Mouse (Mus musculus) v-Abl transformed pro-B cells (cell line): ENCODE results near the gene Nup214.

Experiments used
- in situ Hi-C, 2 experiments: fragments of 400-800 bp; cut with MboI; formaldehyde crosslinking; loops; one replicate each; pipeline ENCODE4 v1.15.1; 2025; ENCODE audit not compliant: unreplicated experiment in 2 of 2

The Nup214 gene

DNA sequence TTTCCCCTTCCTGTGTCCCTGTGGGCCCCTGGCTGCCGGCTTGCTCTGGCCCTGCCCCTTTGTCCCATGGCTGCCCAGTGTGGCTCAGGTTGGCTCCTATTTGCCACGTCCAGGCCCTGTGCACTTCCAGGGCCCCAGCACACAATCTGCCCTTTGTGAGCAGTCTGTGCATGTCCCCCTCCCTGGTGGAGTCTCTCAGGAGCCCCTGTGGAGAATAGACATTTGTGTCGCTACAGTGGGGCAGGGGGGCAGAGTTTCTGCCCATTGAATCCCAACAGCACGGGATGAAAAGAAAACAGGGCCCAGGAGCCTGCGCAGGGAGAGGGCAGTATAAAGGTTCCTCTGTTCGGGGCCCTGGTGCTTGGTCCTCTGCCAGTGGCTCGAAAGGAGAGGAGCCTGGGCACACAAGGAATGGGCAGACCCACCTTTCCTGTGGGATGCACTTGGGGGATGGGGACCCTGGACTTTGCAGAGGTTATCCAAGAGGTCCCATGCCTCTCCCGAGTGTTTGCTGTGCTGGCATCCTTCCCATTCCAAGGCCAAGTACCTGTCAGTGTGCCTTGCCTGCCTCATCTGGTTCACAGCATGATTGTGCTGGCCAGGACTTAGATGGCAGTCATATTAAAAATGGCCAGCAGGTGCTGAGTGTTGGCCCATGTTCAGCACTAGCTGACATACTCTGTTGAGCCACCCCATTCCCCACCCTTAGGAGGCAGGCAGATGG is 11.6 kb upstream of the Nup214 start:
- in situ Hi-C loops, result no loop called here

GRCm38 (mm10) chr2:31963491-31963890 is 10.7 kb upstream of the Nup214 start:
- in situ Hi-C loops, result no loop called here

DNA sequence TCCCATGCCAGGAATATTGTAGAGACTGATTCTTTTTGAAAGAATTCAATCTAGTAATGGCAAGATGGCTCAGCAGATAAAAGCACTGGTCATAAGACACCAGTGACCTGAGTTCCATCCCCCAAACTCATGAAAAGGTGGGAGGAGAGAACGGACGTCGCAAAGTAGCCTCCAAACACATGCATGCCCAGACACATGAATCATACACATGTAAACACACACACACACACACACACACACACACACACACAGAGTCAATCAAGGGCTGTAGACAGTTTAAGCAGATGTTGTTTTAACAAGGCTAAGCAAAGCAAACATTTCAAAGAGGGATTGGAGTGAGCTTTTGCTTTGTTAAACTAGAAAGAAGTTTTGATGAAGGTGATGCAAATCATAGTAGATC is 10.0 kb upstream of the Nup214 start:
- in situ Hi-C loops, result no loop called here

GRCm38 (mm10) chr2:31965110-31965509 is 9.1 kb upstream of the Nup214 start:
- in situ Hi-C loops, result loop anchor here (5.0 kb wide), 1 partner anchor 167 kb away; no protein-coding TSS in a partner anchor

- in situ Hi-C loops, result loop anchor here (5.0 kb wide), 1 partner anchor 166 kb away; no protein-coding TSS in a partner anchor
These were observed 7.4 kb upstream of the Nup214 start for GRCm38 (mm10) chr2:31966801-31967200.

DNA sequence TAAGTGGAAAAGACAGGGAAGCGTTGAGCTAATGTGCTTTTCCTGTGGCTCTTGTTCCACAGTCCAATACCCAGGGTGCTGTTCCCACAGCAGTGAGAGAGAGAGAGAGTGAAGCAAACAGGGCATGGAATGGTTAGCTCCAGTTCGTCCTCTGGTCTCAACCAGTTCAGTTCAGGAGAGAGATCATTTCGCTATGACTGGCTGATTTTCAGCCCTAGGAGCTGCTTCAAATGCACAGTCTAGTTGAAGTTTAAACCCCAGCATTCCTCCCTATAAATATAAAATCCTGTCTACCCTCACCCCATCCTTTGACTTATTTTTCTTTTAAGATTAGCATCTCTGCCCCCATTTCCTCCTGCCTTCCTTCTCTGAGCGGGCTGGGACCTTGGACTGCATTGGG is 1.6 kb upstream of the Nup214 start:
- in situ Hi-C loops, result loop anchor here in 1 of 2 experiments (5.0 kb wide), 1 partner anchor 310 kb away; no protein-coding TSS in a partner anchor

DNA sequence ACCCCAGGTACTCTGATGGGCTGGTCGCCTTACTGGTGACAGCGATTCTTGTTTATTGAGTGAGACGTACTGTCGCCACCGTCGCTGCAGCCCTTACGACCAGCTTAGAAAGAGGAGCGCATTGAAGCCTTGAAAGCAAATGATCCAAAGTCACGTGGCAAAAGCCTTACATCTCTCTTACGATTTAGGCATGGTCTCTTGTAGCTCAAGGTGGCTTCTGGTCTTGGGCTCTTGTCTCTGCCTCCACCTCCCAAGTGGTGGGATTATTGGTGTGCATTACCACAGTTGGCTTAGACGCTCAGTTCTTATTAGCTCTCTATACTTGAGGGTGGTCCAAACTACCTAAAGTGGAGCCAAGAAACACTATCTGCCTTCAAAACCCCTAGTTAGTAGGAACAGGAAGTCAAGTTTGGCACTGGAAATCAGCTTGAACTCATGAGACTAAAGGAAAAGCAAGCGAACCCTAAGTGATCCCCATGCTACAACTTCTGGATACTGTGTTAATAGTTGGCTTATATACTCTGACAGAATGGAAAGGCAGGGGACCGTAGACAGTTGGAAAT is 654 bp downstream of the Nup214 start:
- in situ Hi-C loops, result loop anchor here (5.0 to 25.0 kb wide), 2 partner anchors 307 to 1963 kb away; no protein-coding TSS in a partner anchor

DNA sequence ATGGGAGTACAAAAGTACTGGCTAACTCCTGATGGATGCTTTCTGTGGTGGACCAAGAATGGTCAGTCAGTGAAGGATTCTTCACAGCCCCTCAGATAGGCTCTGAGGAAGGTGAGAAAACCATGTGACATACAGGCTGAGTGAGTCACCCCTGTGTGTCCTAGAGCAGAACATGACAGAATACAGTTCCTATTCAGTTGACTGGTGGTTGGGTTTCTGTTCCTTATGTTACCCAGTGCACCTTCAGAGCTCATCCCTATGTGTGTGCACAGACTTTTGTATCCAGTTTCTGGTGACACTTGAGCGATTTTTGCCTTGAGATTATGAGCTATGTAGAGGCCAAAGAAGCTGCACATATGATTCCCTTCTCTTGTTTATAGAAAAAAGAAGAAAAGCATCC is 13.5 kb downstream of the Nup214 start:
- in situ Hi-C loops, result loop anchor here in 1 of 2 experiments (25.0 kb wide), 1 partner anchor 1975 kb away; no protein-coding TSS in a partner anchor

- in situ Hi-C loops, result loop anchor here in 1 of 2 experiments (25.0 kb wide), 1 partner anchor 1979 kb away; no protein-coding TSS in a partner anchor
These were observed 16.7 kb downstream of the Nup214 start for GRCm38 (mm10) chr2:31990961-31991360.

GRCm38 (mm10) chr2:31994896-31995295 is 20.7 kb downstream of the Nup214 start:
- in situ Hi-C loops, result loop anchor here in 1 of 2 experiments (25.0 kb wide), 1 partner anchor 1983 kb away; no protein-coding TSS in a partner anchor

- in situ Hi-C loops, result loop anchor here in 1 of 2 experiments (25.0 kb wide), 1 partner anchor 1984 kb away; no protein-coding TSS in a partner anchor
These were observed 21.8 kb downstream of the Nup214 start for GRCm38 (mm10) chr2:31996060-31996459.

- in situ Hi-C loops, result loop anchor here in 1 of 2 experiments (25.0 kb wide), 1 partner anchor 1985 kb away; no protein-coding TSS in a partner anchor
These were observed 23.3 kb downstream of the Nup214 start for GRCm38 (mm10) chr2:31997539-31997938.

GRCm38 (mm10) chr2:31998443-31998842 is 24.2 kb downstream of the Nup214 start:
- in situ Hi-C loops, result loop anchor here in 1 of 2 experiments (25.0 kb wide), 1 partner anchor 1986 kb away; no protein-coding TSS in a partner anchor

DNA sequence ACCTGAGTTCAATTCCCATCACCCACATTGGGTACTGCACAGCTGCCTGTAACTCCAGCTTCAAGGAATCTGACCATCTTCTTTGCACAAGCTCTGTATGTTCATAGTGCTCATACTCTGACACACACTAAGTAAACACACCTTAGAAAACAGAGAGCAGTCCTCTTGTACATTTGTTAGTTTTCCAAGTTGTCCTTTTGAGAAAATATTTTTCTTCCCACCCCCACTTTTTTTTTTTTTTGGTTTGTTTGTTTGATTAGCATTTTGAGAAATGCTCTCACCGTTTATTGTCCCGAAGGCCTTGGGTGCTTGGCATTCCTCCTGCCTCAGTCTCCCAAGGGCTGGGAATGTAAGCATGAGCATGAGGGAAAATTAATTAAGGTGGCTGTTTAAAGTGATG is 34.1 kb downstream of the Nup214 start:
- in situ Hi-C loops, result no loop called here

- in situ Hi-C loops, result no loop called here
These were observed 34.5 kb downstream of the Nup214 start for GRCm38 (mm10) chr2:32008716-32009115.

GRCm38 (mm10) chr2:32019704-32020103 is 45.5 kb downstream of the Nup214 start:
- in situ Hi-C loops, result loop anchor here in 1 of 2 experiments (5.0 kb wide), 1 partner anchor 113 kb away; no protein-coding TSS in a partner anchor

GRCm38 (mm10) chr2:32020229-32020628 is 46.0 kb downstream of the Nup214 start:
- in situ Hi-C loops, result no loop called here

GRCm38 (mm10) chr2:32024372-32024771 is 50.1 kb downstream of the Nup214 start:
- in situ Hi-C loops, result no loop called here

GRCm38 (mm10) chr2:32029636-32030035 is 55.4 kb downstream of the Nup214 start:
- in situ Hi-C loops, result no loop called here

- in situ Hi-C loops, result no loop called here
These were observed 59.2 kb downstream of the Nup214 start for GRCm38 (mm10) chr2:32033436-32033835.

DNA sequence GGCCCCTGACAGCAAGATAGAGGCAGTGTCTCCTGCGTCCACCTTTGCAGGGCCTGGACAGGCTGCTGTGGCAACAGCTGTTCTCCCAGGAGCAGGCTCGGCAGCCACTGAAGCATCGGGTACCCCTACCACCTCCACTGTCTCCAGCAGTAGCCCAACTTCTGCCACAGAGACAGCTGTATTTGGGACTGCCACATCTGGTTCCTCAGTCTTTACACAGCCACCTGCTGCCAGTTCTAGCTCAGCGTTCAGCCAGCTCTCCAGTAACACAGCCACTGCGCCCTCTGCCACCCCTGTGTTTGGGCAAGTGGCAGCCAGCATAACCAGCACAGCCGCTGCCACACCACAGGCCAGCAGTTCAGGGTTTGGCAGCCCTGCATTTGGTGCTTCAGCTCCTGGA is 60.0 kb downstream of the Nup214 start:
- in situ Hi-C loops, result no loop called here
